Comparison of ENCODE assay signal across 14 mouse cellular contexts in the genomic region with DNA sequence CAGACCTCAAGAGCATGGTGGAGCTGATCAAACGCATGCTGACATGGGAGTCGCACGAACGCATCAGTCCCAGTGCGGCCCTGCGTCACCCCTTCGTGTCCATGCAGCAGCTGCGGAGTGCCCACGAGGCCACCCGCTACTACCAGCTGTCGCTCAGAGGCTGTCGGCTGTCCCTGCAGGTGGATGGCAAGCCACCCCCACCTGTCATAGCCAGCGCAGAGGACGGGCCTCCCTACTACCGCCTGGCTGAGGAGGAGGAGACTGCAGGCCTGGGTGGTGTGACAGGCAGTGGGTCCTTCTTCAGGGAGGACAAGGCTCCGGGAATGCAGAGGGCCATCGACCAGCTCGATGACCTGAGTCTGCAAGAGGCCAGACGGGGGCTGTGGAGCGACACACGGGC.
"Had no signal": no experiment of that assay in that cellular context is flagged by ENCODE, and none has a peak within 500 bp of the region (broad histone marks: within the 10 kb centered on the region; RNA-seq: fewer than 3 reads in every experiment).

No protein-coding gene starts in this region.

- H3K9ac ChIP-seq: limb, embryonic 12.5 days; liver, embryonic 15.5 days; lung, embryonic 14.5 days; midbrain, embryonic 13.5 days; neural tube, embryonic 15.5 days had no signal

- H3K27me3 ChIP-seq: limb, embryonic 12.5 days; liver, embryonic 15.5 days; midbrain, embryonic 13.5 days; neural tube, embryonic 15.5 days had no signal

- H3K9me3 ChIP-seq: limb, embryonic 12.5 days; liver, embryonic 15.5 days; midbrain, embryonic 13.5 days; neural tube, embryonic 15.5 days had no signal

- ATAC-seq: midbrain, embryonic 13.5 days had no signal

- DNase-seq: kidney, adult 2 months; kidney, postnatal 36 days; liver; lung, embryonic 14.5 days; lung, postnatal 10 days; right cerebral cortex, postnatal 4 days; spleen, adult 18-20 months; thymus, adult 18-20 months; thymus, postnatal 14 days had no signal

- H3K4me2 ChIP-seq: limb, embryonic 12.5 days; liver, embryonic 15.5 days; lung, embryonic 14.5 days; midbrain, embryonic 13.5 days; neural tube, embryonic 15.5 days had no signal

- H3K4me1 ChIP-seq: limb, embryonic 12.5 days; midbrain, embryonic 13.5 days had no signal

- H3K27ac ChIP-seq: limb, embryonic 12.5 days; liver, embryonic 15.5 days; macrophage; midbrain, embryonic 13.5 days; neural tube, embryonic 15.5 days had no signal

- H3K4me3 ChIP-seq: limb, embryonic 12.5 days; liver, embryonic 15.5 days; midbrain, embryonic 13.5 days; neural tube, embryonic 15.5 days had no signal
